Mouse (Mus musculus) CD4-positive naive resting alpha-beta T cell, adult 57 days (primary cell): ENCODE data around the gene Cxcl10. TPM values are rescaled to one million over a fixed set of nuclear protein-coding genes. Genes with fewer than 3 reads are reported as not detected.

Source experiments
- total RNA-seq: library from RNA; stranded (reverse); gene quantifications from one replicate; pipeline ENCODE4 v1.2.4, GENCODE M21; 2023

Cxcl10 gene
- 1.6 TPM for total RNA-seq

DNA sequence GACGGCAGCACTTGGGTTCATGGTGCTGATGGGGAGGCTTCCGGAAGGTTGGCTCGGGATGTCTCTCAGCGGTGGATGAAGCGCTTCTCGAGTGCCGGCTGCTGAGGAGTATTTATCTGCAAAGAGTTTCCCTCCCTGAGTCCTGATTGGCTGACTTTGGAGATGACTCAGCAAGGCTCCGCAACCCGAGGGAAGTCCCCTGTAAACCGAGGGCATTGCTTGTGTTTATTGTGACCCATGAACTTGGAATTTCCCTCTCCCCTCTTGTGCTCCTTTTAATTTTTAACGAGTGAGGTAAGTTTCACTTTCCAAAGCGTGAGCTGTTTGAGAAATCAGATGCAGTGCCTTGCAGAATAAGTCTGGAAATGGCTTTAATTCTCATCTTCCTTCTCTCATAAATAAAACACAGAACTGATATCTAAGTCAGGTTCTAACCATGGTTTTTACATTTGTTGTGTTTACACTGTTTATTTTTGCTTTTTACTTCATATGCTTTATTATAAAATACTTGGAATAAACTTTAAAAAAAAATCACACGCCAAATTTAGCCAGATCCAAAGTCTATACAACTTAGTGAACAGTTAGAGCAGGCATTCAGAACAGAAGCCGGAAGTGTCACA, at the start of gene Cxcl10:
Gene Cxcl10, minus strand, starts transcription at position 96 of the 620 bp plus-strand sequence.

GRCm38 (mm10) chr5:92331635-92332338, 16.9 kb downstream of the Cxcl10 start, which contains the start of gene Art3:
Gene Art3 (plus strand): TSS chr5:92331827.

DNA sequence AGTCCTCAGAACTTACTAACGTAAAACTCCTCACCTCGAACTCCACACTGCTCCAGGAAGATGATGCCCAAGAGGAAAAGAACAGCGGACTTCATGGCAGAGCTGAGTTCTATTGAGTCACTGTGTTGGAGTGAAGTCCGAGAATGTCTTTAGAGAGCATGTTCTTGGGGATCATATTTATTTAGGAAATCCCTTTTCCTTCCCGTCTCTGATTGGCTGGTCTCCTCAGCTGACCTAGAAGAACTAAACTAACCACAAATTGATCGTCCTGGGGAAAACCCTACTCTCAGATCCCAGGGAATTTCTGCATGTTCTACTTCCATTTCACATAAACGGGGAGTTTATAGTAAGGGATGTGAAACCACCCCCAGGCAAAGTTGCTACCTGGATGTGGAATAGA, 20.8 kb downstream of the Cxcl10 start, which contains the start of gene Cxcl9:
Gene Cxcl9, minus strand, starts transcription at position 151 of the 400 bp plus-strand sequence.

GRCm38 (mm10) chr5:92309681-92310511, 38.8 kb downstream of the Cxcl10 start, which contains the start of gene Sdad1:
Gene Sdad1 (minus strand): TSS chr5:92310479.

Other genes with a start within 250 kb of the Cxcl10 start
- 57.0 TPM for gene Uso1, start 211.0 kb downstream of the Cxcl10 start, total RNA-seq
- gene U90926, start 133.5 kb downstream of the Cxcl10 start, total RNA-seq, result not detected
- 0.65 TPM for gene Ppef2, start 92.6 kb downstream of the Cxcl10 start, total RNA-seq
- 8.0 TPM for gene Naaa, start 70.7 kb downstream of the Cxcl10 start, total RNA-seq
- 64.2 TPM for gene Sdad1, start 38.4 kb downstream of the Cxcl10 start, total RNA-seq
- gene Cxcl9, start 20.8 kb downstream of the Cxcl10 start, total RNA-seq, result not detected
- 0.89 TPM for gene Art3, start 17.1 kb downstream of the Cxcl10 start, total RNA-seq
- 53.3 TPM for gene Nup54, start 86.3 kb upstream of the Cxcl10 start, total RNA-seq
- 44.4 TPM for gene Scarb2, start 157.9 kb upstream of the Cxcl10 start, total RNA-seq
- gene Fam47e, start 206.2 kb upstream of the Cxcl10 start, total RNA-seq, result not detected